ENCODE assay signal across 19 mouse cellular contexts in the genomic region with DNA sequence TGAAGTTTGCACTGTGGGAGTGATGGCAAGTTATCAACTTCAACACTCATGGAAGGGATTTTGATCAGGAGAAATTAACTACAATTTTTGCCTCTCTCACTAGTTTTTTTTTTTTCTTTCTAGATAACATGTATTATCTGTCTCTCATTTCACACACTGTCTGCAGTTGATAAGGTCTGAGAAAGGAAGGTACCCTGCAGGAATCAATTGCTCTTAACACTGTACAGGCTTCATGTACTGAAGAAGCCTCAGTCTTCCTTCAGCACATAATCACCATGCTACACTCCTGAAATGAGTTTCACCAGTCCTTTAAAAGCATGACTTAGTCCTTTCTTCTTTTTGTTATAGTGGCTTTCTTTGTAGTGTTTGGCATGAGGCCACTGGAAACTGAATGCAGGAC.
"Had no signal": no experiment of that assay in that cellular context is flagged by ENCODE, and none has a peak within 500 bp of the region (broad histone marks: within the 10 kb centered on the region; RNA-seq: fewer than 3 reads in every experiment).

No protein-coding gene starts in this region.

- DNase-seq: kidney, adult 2 months; kidney, postnatal 25 days; layer of hippocampus, postnatal 36 days; lung, embryonic 14.5 days; retina, postnatal 1 day; right cerebral cortex, postnatal 25 days; spleen, adult 18-20 months; thymus, postnatal 36 days had no signal

- H3K36me3 ChIP-seq: liver, embryonic 15.5 days; midbrain, embryonic 10.5 days; midbrain, embryonic 13.5 days; neural tube, embryonic 13.5 days; stomach, embryonic 15.5 days had no signal

- H3K4me1 ChIP-seq: liver, embryonic 15.5 days; midbrain, embryonic 10.5 days; stomach, embryonic 15.5 days had no signal

- H3K27me3 ChIP-seq: liver, embryonic 15.5 days; midbrain, embryonic 13.5 days; neural tube, embryonic 13.5 days; stomach, embryonic 15.5 days had no signal

- H3K9me3 ChIP-seq: liver, embryonic 15.5 days; midbrain, embryonic 10.5 days; midbrain, embryonic 13.5 days; neural tube, embryonic 13.5 days; stomach, embryonic 15.5 days had no signal

- H3K4me2 ChIP-seq: liver, embryonic 15.5 days; lung, embryonic 14.5 days; midbrain, embryonic 13.5 days; neural tube, embryonic 13.5 days; stomach, embryonic 15.5 days had no signal

- ATAC-seq: intestine, postnatal 0 days; lung, postnatal 0 days; midbrain, embryonic 13.5 days; midbrain, embryonic 16.5 days had no signal

- H3K4me3 ChIP-seq: left cerebral cortex, adult 2 months; liver, embryonic 15.5 days; midbrain, embryonic 10.5 days; midbrain, embryonic 13.5 days; myocyte; neural tube, embryonic 13.5 days; stomach, embryonic 15.5 days had no signal

- H3K27ac ChIP-seq: left cerebral cortex, adult 2 months; liver, embryonic 15.5 days; macrophage; midbrain, embryonic 10.5 days; midbrain, embryonic 13.5 days; neural tube, embryonic 13.5 days; stomach, embryonic 15.5 days had no signal

- H3K9ac ChIP-seq: liver, embryonic 15.5 days; lung, embryonic 14.5 days; midbrain, embryonic 13.5 days; neural tube, embryonic 13.5 days; stomach, embryonic 15.5 days had no signal
